Mouse (Mus musculus) kidney, embryonic 16.5 days (tissue): ENCODE measurements around the gene Cdc27. TPM values are rescaled to one million over a fixed set of nuclear protein-coding genes. Genes with fewer than 3 reads are reported as not detected.

ENCODE experiments used
- ATAC-seq: fragments of 200-750 bp; cut with Nextera tagmentation; 2 replicates; pipeline ENCODE4 v1.8.0; 2017; ENCODE audit warnings: moderate TSS enrichment; ENCODE audit not compliant: low FRiP score, low TSS enrichment
- H3K27ac ChIP-seq: fragments of 300-500 bp; sonication (generic); 2 replicates; pipeline ENCODE4 v1.5.1; 2014; ENCODE audit warnings: low read length
- H3K27me3 ChIP-seq: fragments of 300-500 bp; sonication (generic); 2 replicates; pipeline ENCODE4 v1.6.1; 2014; ENCODE audit warnings: low read length, control low read depth, mixed read lengths; ENCODE audit not compliant: insufficient read depth
- H3K36me3 ChIP-seq: fragments of 300-500 bp; sonication (generic); 2 replicates; pipeline ENCODE4 v1.6.1; 2014; ENCODE audit warnings: low read length, control low read depth, mixed read lengths; ENCODE audit not compliant: insufficient read depth
- H3K4me1 ChIP-seq: fragments of 300-500 bp; sonication (generic); 2 replicates; pipeline ENCODE4 v1.6.1; 2014; ENCODE audit warnings: low read length, control low read depth, mixed read lengths; ENCODE audit not compliant: insufficient read depth
- H3K4me2 ChIP-seq: fragments of 300-500 bp; sonication (generic); replicated peaks from 2 replicates; pipeline ENCODE4 v1.6.1; 2014; ENCODE audit warnings: low read depth, low read length
- H3K4me3 ChIP-seq: fragments of 300-500 bp; sonication (generic); 2 replicates; pipeline ENCODE4 v1.5.1; 2014; ENCODE audit warnings: mild to moderate bottlenecking, low read length
- H3K9ac ChIP-seq: fragments of 300-500 bp; sonication (generic); replicated peaks from 2 replicates; pipeline ENCODE4 v1.6.1; 2014; ENCODE audit warnings: low read length
- H3K9me3 ChIP-seq: fragments of 300-500 bp; sonication (generic); 2 replicates; pipeline ENCODE4 v1.6.1; 2016; ENCODE audit warnings: low read length, control low read depth
- WGBS: fragments of 180-500 bp; shearing (Covaris S2); extraction: QIAGEN DNeasy Blood & Tissue Kit; methylation state at CpG from one replicate; pipeline ENCODE4 v1.1.7; 2014; 5-methylcytosine and 5-hydroxymethylcytosine counted together
- polyA plus RNA-seq: library from polyadenylated mRNA; unstranded; fragments of >200 nt; fragmentation: Nextera tagmentation; extraction: Ambion mirVana; gene quantifications from 2 replicates; pipeline ENCODE4 v1.2.1, GENCODE M21; 2015

Gene Cdc27
- polyA plus RNA-seq, 1 experiment from 2014 or later: 34.7 TPM

DNA sequence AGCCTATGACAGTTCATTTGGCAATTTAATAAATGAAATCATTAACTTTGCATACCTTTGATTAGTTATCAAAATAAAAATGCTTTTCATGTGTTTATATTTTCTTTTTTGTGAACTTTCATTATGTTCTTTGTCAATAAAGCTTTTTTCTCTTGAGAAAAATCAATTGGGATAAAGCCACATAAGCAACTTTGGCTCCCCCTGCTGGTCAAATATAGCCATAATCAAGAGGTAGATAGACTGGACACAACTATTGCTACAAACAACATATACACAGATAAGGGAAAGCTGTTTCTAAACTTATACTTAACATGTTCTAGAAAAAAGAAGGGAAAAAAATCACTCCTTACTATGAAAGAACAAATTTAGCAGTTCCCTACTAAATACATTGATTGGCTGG, 88.9 kb downstream of the Cdc27 start:
- no peak overlapping the region for H3K9ac ChIP-seq
- H3K9me3 ChIP-seq: no peaks in the 10 kb centered on the region
- no peaks in the 10 kb centered on the region for H3K27me3 ChIP-seq
- no peak overlapping the region for H3K4me3 ChIP-seq
- H3K27ac ChIP-seq: no peak overlapping the region
- no peak overlapping the region for H3K4me2 ChIP-seq
- ATAC-seq: no peak
- peaks cover 15% of the 10 kb centered on the region for H3K36me3 ChIP-seq
- no peaks in the 10 kb centered on the region for H3K4me1 ChIP-seq

GRCm38 (mm10) chr11:104459671-104460070, 90.7 kb downstream of the Cdc27 start:
- WGBS: 88% methylated on average over 2 of the region's 2 CpGs
- Histone ChIP-seq H3K27me3 (no peaks in the 10 kb centered on the region), H3K36me3 (peaks cover 9% of the 10 kb centered on the region; the same call in 1 of the 2 replicates), H3K4me3 (no peak overlapping the region), H3K4me1 (no peaks in the 10 kb centered on the region), H3K9me3 (no peaks in the 10 kb centered on the region), H3K4me2 (no peak overlapping the region), H3K27ac (no peak overlapping the region), H3K9ac (no peak overlapping the region)
- ATAC-seq: no peak

GRCm38 (mm10) chr11:104458507-104458906, 91.9 kb downstream of the Cdc27 start:
- no peaks in the 10 kb centered on the region for H3K4me1 ChIP-seq
- H3K36me3 ChIP-seq: 0 out of 2 replicates have a peak, but pooled peaks cover 5% of the 10 kb centered on the region
- no peaks in the 10 kb centered on the region for H3K9me3 ChIP-seq
- no peak overlapping the region for H3K4me3 ChIP-seq
- 81% methylated on average over 2 of the region's 2 CpGs for WGBS
- H3K4me2 ChIP-seq: no peak overlapping the region
- ATAC-seq: no peak
- H3K9ac ChIP-seq: no peak overlapping the region
- no peak overlapping the region for H3K27ac ChIP-seq
- no peaks in the 10 kb centered on the region for H3K27me3 ChIP-seq

Other genes with a start within 250 kb of the Cdc27 start
- gene Kansl1, start 81.8 kb downstream of the Cdc27 start, polyA plus RNA-seq: 22.5 and 27.1 TPM in 2 replicates
- 7.1 and 11.6 TPM in 2 replicates for gene Myl4, start within 50 bp of the Cdc27 start, polyA plus RNA-seq
- 2.2 and 3.1 TPM in 2 replicates for gene Itgb3, start 57.4 kb upstream of the Cdc27 start, polyA plus RNA-seq
- gene Gm11639, start 135.1 kb upstream of the Cdc27 start, polyA plus RNA-seq: 0.18 TPM in 1 of 2 replicates, not detected in the other